Mouse (Mus musculus) activated CD4-positive, CD25-positive, alpha-beta regulatory T cell, adult 4 months (primary cell): Measurements from ENCODE around the gene Rpl26. TPM values are rescaled to one million over a fixed set of nuclear protein-coding genes. Genes with fewer than 3 reads are reported as not detected.

ENCODE experiments used
- ATAC-seq: one replicate; pipeline ENCODE4 v1.8.0; 2017
- polyA plus RNA-seq, 2 experiments: library from polyadenylated mRNA; unstranded; fragments of 100-300 nt; shearing (Covaris generic); gene quantifications; one replicate each; pipeline ENCODE4 v1.2.1; 2017

Gene Rpl26
- polyA plus RNA-seq: 1,000 to 10,000 TPM; 2,145 to 2,203 TPM

GRCm38 (mm10) chr11:68901351-68902046 is at the start of gene Rpl26:
Gene Rpl26, plus strand, starts transcription at chr11:68901583.
- peak; percentile 90 for ATAC-seq

- no peak for ATAC-seq
These were observed 49.5 kb upstream of the Rpl26 start for GRCm38 (mm10) chr11:68851644-68852485.

- peak; percentile 13 for ATAC-seq
These were observed 48.9 kb upstream of the Rpl26 start for GRCm38 (mm10) chr11:68852486-68852901.

- peak; percentile 89 for ATAC-seq
These were observed 48.4 kb upstream of the Rpl26 start for GRCm38 (mm10) chr11:68852932-68853409.

- ATAC-seq: no peak
These were observed 47.6 kb upstream of the Rpl26 start for GRCm38 (mm10) chr11:68853611-68854401.

- no peak for ATAC-seq
These were observed 46.8 kb upstream of the Rpl26 start for GRCm38 (mm10) chr11:68854621-68855020.

GRCm38 (mm10) chr11:68857329-68857728 is 44.1 kb upstream of the Rpl26 start:
- no peak for ATAC-seq

GRCm38 (mm10) chr11:68859943-68860593 is 41.3 kb upstream of the Rpl26 start:
- no peak for ATAC-seq

- no peak for ATAC-seq
These were observed 39.1 kb upstream of the Rpl26 start for GRCm38 (mm10) chr11:68862260-68862659.

- no peak for ATAC-seq
These were observed 37.7 kb upstream of the Rpl26 start for GRCm38 (mm10) chr11:68863631-68864091.

- ATAC-seq: no peak
These were observed 36.7 kb upstream of the Rpl26 start for GRCm38 (mm10) chr11:68864544-68865189.

- ATAC-seq: no peak
These were observed 30.1 kb upstream of the Rpl26 start for GRCm38 (mm10) chr11:68871277-68871676.

GRCm38 (mm10) chr11:68871748-68872147 is 29.6 kb upstream of the Rpl26 start, which contains the start of gene Ndel1:
Gene Ndel1, minus strand, starts transcription at chr11:68871858.
- no peak for ATAC-seq

- ATAC-seq: no peak
These were observed 26.5 kb upstream of the Rpl26 start for GRCm38 (mm10) chr11:68874841-68875240.

GRCm38 (mm10) chr11:68878811-68879210 is 22.6 kb upstream of the Rpl26 start:
- ATAC-seq: no peak

- ATAC-seq: no peak
These were observed 19.3 kb upstream of the Rpl26 start for GRCm38 (mm10) chr11:68882107-68882506.

- ATAC-seq: no peak
These were observed 17.5 kb upstream of the Rpl26 start for GRCm38 (mm10) chr11:68883843-68884242.

- ATAC-seq: no peak
These were observed 17.0 kb upstream of the Rpl26 start for GRCm38 (mm10) chr11:68884368-68884767.

- ATAC-seq: no peak
These were observed 15.3 kb upstream of the Rpl26 start for GRCm38 (mm10) chr11:68886091-68886490.

GRCm38 (mm10) chr11:68888253-68888652 is 13.1 kb upstream of the Rpl26 start, which contains the start of gene Rnf222:
Gene Rnf222, plus strand, starts transcription at chr11:68888553.
- ATAC-seq: no peak

GRCm38 (mm10) chr11:68888653-68889052 is 12.7 kb upstream of the Rpl26 start:
- no peak for ATAC-seq
